Mouse (Mus musculus) adipocyte (in vitro differentiated cells): ENCODE measurements around the gene Nkd2.

Source experiments
- DNase-seq: peaks from one replicate; pipeline ENCODE4 v3.0.0-alpha.2; 2016; ENCODE audit warnings: low spot score

Nkd2 gene

DNA sequence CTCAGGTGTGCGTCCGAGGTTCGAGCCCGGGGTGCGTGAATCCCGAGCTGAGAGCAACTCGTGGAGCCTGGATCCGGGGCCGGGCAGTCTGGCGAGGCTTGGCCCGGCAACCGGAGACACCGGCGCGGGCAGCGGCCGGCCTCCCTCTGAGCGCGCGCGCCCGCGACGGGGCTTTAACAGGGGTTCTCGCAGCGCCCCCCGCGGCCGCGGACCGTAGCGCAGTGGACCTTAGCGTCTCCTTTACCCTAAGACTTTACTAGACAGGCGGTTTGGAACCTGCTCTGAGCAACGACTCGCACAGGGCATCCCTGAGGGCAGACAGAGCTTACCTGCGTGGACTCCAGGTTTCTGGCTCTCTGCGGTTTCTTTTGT, at the start of gene Nkd2:
Gene Nkd2 (minus strand): TSS at position 167 of the 372 bp plus-strand sequence.
- DNase-seq, result no peak

DNA sequence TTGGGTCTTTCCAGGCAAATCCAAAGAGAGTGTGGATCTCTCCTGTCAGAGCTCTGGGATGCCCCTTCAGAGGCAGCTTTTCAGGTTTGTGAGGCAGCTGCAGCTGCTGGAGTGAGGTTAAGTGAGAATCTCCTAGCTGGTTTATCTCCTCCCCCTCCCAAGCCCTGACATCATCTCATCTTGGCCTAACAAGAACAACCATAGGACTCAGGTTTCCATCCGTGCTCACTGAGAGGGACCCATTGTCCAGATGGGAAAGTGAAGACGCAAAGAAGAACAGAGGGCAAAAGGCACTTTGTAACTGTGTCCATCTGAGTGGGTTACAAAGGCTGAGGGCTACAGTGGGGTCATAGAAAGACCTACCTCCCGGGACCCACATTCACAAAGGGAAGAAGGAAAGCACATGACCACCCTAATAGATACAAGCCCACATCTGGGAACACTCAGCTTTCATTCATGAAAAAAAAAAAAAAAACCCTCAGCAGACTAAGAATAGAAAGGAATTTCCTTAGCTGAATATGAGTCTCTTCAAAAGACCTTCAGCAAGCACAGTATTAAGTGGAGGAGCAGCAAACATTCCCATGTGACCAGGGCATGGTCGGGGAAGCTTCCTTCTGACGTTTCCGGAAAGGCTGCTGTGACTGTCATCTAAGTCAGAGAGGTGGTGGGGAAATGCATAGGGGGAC, 45.2 kb upstream of the Nkd2 start:
- DNase-seq, result no peak

DNA sequence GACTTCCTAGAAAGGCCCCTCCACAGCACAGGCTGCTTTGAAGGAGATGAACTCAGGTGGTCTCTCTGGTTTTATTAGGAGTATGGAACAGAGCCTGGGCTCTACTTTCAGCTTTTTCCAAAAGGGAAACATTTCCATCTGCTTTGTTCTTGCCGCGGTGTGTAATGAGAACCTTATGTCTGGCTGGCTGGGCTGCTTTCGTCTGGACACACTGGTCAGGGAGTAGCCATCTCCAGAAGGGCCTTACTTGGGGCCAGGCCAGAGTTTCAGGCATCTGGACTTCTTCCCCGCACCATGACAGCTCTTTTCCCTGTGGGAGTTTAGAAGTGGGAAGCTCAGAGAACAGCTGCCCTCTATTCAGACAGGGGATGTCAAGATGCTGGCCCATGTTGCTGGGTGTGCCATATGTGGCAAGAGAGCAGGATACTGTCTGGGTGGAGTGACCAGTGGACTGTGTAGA, 40.0 kb upstream of the Nkd2 start:
- peak; percentile 69 for DNase-seq

GRCm38 (mm10) chr13:73886601-73887000, 39.2 kb upstream of the Nkd2 start:
- DNase-seq, result no peak

DNA sequence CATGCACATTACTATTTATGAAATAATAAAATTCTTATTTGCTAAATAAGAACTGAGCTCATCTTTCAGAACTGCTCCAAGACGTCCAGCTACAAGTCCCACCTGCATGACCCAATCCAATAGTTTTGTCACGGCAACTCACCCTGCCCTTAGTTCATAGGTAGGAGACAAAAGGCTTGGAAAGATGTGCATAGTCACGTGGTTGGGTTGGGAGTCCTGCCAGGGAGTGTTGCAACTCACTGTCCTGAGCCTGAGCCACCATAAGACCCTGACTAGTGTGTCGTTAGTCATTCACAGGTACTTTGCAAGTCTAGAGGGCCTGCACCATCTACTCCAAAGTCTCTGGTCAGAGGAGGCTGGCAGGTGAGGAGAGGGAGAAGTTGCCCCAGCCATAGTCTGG, 38.6 kb upstream of the Nkd2 start:
- peak; percentile 13 for DNase-seq

- DNase-seq, result no peak
These were observed 38.2 kb upstream of the Nkd2 start for GRCm38 (mm10) chr13:73885656-73886055.

- DNase-seq, result peak; percentile 52
These were observed 33.9 kb upstream of the Nkd2 start for GRCm38 (mm10) chr13:73881347-73881746.

DNA sequence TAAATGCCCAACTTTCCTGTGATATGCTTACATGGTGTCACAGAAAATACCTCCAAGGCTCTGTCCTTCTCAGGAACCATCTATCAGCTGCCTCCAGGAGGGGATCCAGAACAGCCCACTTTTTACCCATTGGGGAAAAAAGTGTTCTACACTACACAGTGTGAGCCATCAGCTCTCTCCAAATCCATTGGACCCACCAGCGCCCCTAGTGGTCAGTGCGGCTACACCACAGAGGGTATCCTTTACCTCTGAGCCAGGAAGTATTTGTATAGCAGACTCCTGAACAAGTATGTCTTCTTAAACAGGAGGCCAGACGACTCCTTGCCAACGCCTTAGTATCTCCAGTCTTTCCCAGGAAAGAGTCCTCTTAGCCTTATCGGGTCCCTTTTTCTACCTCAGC, 32.4 kb upstream of the Nkd2 start:
- DNase-seq, result no peak

DNA sequence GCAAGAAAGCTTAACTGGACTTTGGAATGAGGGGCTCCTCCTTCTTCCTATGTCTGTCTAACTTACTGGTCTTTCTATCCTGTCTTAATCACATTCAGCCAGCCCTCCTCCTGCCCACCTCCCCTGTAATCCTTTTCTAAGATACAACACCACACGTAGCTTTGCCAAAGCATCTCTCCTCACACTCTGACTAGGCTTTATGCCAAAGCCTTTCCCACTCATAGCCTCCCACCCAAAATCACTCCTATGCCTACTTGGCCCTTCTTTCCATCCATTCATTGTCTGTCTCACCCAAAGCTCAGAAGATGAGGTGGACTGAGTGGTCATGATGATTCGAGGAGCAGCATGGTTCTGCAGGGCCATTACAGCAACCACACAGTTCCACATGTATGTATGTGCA, 24.7 kb upstream of the Nkd2 start:
- DNase-seq, result no peak

DNA sequence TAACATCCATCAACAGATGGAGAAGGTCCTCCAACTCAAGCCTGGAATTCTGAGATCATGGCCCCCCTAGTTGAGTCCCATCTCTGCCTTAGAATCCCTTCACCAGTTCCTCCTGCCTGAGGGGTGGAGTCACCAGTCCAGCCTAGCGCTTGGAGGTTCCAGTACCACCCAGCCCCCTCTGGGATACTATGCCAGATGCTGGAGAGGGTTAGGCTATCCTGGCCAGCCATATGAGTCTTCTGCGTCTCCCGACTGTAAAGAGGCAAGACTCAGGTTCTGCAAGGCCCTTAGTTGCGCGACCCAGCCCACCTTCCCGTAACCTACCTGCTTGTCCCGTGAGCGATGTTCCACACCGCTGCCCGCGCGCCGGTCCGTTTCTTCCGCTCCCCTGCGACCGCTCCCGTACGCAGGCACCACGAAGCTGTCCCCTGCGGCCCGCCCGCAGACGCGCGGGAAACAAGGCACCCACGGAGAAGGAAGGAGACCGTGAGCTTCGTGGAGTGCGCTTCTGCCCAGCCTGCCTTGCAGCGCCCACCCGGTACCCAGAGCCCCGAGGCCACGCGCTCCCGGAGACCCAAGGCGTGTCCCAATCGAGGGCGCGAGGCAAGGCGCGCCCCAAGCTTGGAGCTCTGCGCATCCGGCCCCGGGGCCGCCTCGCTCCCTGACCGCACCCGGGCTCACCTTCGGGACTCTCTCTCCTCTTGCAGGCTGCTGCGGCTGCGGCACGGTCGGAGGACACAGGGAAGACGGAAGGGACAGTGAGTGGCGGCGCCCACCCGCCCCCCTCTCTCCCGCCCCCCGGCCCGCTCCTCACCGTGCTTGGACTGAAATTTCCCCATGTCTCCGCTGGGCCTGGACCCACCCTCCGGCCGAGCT, 604 bp downstream of the Nkd2 start:
- DNase-seq, result no peak

- peak; percentile 34 for DNase-seq
These were observed 4.7 kb downstream of the Nkd2 start for GRCm38 (mm10) chr13:73842696-73843095.

- no peak for DNase-seq
These were observed 7.7 kb downstream of the Nkd2 start for GRCm38 (mm10) chr13:73839740-73840139.

GRCm38 (mm10) chr13:73839137-73839548, 8.3 kb downstream of the Nkd2 start:
- no peak for DNase-seq

- DNase-seq, result no peak
These were observed 9.7 kb downstream of the Nkd2 start for GRCm38 (mm10) chr13:73837708-73838107.

DNA sequence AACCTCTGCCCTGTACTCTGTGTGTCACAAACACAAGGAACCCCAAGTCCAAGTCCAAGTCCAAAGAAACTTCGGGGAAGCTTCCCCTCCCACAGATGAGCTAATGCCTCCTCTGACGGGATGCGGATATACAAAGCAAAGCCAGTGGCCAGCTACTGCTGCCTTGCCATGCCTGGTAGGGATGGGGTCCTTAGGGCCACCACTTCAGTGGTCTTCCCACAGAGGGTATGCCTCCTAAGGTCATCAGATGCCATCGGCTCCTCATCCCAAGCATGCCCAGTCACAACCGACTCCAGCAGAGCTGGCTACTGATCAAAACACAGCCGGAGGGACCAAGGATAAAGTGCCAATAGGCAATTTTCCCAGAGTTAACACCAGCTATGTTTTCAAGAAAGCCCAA, 10.9 kb downstream of the Nkd2 start:
- DNase-seq, result no peak

- DNase-seq, result no peak
These were observed 11.6 kb downstream of the Nkd2 start for GRCm38 (mm10) chr13:73835791-73836190.

DNA sequence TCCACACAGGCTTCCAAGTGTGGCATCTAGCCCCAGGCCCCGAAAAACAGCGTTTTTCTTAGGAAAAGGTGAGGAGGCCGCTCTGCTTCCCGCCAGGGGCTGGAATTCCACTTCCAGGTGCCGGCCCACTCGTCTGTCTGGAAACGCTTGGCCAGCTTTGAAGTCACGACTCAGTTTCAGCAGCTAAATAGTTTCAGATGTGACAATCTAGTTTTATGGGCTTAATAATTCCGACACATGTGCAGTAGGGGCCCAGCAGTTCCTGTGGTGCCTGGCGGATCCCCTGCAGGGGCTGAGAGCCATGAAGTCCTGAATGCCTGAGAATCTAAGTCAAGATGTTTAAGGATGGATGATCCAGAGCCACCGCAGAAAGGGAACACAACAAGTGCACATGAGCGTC, 13.6 kb downstream of the Nkd2 start:
- DNase-seq, result no peak

DNA sequence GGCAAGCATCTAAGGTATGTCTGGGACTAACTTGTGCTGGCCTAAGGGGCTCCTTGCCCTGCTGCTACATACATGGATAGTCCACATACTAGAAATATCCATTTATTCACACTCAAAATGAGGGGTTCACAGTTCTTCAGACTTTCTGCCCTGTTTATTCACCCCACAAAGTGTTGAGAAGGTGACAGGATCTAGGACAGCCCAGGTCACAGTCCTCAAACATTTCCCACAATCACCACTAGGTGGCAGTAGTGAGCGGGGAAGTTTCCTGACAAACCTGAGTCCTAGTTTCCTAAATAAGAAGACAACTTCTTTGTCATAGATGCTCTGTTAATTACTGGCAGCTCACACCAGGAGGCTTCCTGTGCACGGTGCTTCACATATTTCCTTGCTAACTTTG, 15.9 kb downstream of the Nkd2 start:
- peak; percentile 79 for DNase-seq

DNA sequence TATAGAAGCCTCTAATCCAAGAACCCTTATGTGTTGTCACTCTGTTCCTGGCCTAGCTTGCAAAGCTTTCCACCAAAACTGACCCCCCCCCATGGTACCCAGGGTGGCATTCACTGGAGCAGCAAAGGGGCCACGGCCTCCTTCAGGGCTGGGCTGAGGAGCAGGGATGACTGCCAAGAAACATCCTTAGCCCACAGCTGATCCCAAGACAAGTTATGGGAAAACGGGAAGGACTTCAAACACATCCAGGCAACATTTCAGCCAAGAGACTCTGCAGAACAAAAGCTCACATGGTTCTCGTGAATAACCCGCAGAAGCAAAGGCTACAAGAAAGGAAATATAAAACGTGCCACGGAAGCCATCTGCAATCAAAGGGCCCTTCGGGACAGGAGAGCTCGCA, 20.2 kb downstream of the Nkd2 start:
- peak; percentile 11 for DNase-seq

DNA sequence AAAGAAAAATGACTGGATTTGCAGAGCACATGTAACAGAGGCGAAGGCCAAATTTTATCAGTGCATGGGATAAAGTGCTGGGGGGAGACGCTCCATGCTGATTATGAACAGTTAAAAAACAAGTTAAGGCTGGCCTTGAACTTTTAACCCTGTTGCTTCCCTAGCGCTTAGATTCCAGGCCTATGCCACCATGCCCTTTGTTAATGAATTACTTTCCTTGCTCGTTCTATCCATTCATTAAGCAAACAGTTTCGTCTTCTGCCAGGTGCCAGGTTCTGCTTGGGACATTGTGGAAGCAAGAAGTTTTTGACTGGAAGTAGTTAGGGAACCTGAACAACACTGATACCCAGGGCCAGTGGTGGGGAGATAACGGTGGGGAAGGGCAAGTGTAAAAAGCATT, 23.7 kb downstream of the Nkd2 start:
- DNase-seq, result no peak

- DNase-seq, result peak; percentile 87
These were observed 25.1 kb downstream of the Nkd2 start for GRCm38 (mm10) chr13:73822187-73822800.

DNA sequence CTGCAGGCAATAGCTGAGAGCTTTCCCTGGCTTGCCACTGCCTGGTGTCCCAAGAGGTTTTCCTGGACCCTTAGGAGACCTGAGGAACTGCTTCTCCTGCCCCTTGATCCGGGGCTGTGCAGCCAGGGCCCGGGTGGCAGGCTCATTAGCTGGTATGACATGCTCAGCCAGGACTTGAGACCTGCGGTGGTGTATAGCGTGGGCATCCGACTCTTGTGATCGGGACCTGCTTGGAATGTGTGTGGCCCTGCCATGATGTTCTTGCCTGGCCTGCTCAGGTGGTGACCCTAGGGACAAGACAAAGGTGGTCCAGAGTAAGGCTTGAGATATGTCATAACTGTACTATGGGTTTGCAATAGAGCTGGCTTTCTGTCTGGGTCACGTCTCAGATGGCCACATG, 26.2 kb downstream of the Nkd2 start:
- no peak for DNase-seq

GRCm38 (mm10) chr13:73818921-73819320, 28.5 kb downstream of the Nkd2 start:
- no peak for DNase-seq
